In genomic region chr14:57745291-57745969, GRCm38 (mm10) we compare ENCODE assay signal across 8 mouse cellular contexts. TPM values are rescaled to one million over a fixed set of nuclear protein-coding genes. Genes with fewer than 3 reads are reported as not detected.
DNase-seq lines count a peak whose midpoint lies in the region; ATAC-seq lines count a peak whose summit lies in the region.

No protein-coding gene starts in this region.

- no peaks in the 10 kb centered on the region for H3K36me3 ChIP-seq in embryonic facial prominence, embryonic 15.5 days
- no peaks in the 10 kb centered on the region for H3K36me3 ChIP-seq in heart, embryonic 13.5 days
- no peaks in the 10 kb centered on the region for H3K36me3 ChIP-seq in kidney, embryonic 16.5 days (ENCODE audit: insufficient read depth, low read length)
- H3K36me3 ChIP-seq in lung, embryonic 16.5 days (ENCODE audit: control insufficient read depth, insufficient read depth, low read length), result no peaks in the 10 kb centered on the region

- peaks cover 31% of the 10 kb centered on the region for H3K4me1 ChIP-seq in embryonic facial prominence, embryonic 15.5 days
- peaks cover 49% of the 10 kb centered on the region for H3K4me1 ChIP-seq in heart, embryonic 13.5 days
- H3K4me1 ChIP-seq in kidney, embryonic 16.5 days (ENCODE audit: insufficient read depth, low read length), result peaks cover 36% of the 10 kb centered on the region
- H3K4me1 ChIP-seq in lung, embryonic 16.5 days (replicated peaks; ENCODE audit: control insufficient read depth, insufficient read depth, low read length), result peaks cover 7% of the 10 kb centered on the region

- ATAC-seq in embryonic facial prominence, embryonic 15.5 days (ENCODE audit: insufficient number of reproducible peaks, low FRiP score, low TSS enrichment, low read depth), result peak; percentile 71
- peak; percentile 64; the same call in 1 of the 2 replicates for ATAC-seq in heart, embryonic 13.5 days (ENCODE audit: extremely low read depth, insufficient number of reproducible peaks, low FRiP score, low TSS enrichment)
- ATAC-seq in kidney, embryonic 16.5 days (ENCODE audit: low FRiP score, low TSS enrichment), result peak; percentile 64
- peak; percentile 72 for ATAC-seq in lung, embryonic 16.5 days (ENCODE audit: low read depth)

- WGBS in embryonic facial prominence, embryonic 15.5 days, result under 1% methylated on average over 103 of the region's 103 CpGs
- under 1% methylated on average over 82 of the region's 103 CpGs for WGBS in heart, embryonic 13.5 days
- WGBS in kidney, embryonic 16.5 days, result under 1% methylated on average over 79 of the region's 103 CpGs
- under 1% methylated on average over 78 of the region's 103 CpGs for WGBS in lung, embryonic 16.5 days

- no peaks in the 10 kb centered on the region for H3K9me3 ChIP-seq in embryonic facial prominence, embryonic 15.5 days (replicated peaks)
- H3K9me3 ChIP-seq in heart, embryonic 13.5 days, result no peaks in the 10 kb centered on the region
- H3K9me3 ChIP-seq in kidney, embryonic 16.5 days (ENCODE audit: low read length), result no peaks in the 10 kb centered on the region
- no peaks in the 10 kb centered on the region for H3K9me3 ChIP-seq in lung, embryonic 16.5 days (ENCODE audit: control insufficient read depth, low read length)

- H3K4me3 ChIP-seq in embryonic facial prominence, embryonic 15.5 days (replicated peaks), result peak overlapping the region; percentile 94
- H3K4me3 ChIP-seq in heart, embryonic 13.5 days, result peak overlapping the region; percentile 97
- peak overlapping the region; percentile 95 for H3K4me3 ChIP-seq in kidney, embryonic 16.5 days (ENCODE audit: low read length)
- H3K4me3 ChIP-seq in lung, embryonic 16.5 days (ENCODE audit: low read length), result peak overlapping the region; percentile 84

- no peaks in the 10 kb centered on the region for H3K27me3 ChIP-seq in embryonic facial prominence, embryonic 15.5 days
- H3K27me3 ChIP-seq in heart, embryonic 13.5 days (replicated peaks), result no peaks in the 10 kb centered on the region
- no peaks in the 10 kb centered on the region for H3K27me3 ChIP-seq in kidney, embryonic 16.5 days (ENCODE audit: insufficient read depth, low read length)
- H3K27me3 ChIP-seq in lung, embryonic 16.5 days (ENCODE audit: control insufficient read depth, insufficient read depth, low read depth, low read length), result no peaks in the 10 kb centered on the region

- peak; percentile 51 for DNase-seq in CD4-positive, CD25-positive, alpha-beta regulatory T cell, adult 2 months (ENCODE audit: low read depth, low spot score)
- DNase-seq in adrenal gland, postnatal 36 days, result peak; percentile 67 to 77
- peak; percentile 12 for DNase-seq in ovary, adult 18-20 months (ENCODE audit: low spot score)
- peak; percentile 69 for DNase-seq in urinary bladder, adult 2 months (ENCODE audit: low spot score)

- H3K4me2 ChIP-seq in embryonic facial prominence, embryonic 15.5 days (replicated peaks), result peak overlapping the region; percentile 77
- peak overlapping the region; percentile 72 for H3K4me2 ChIP-seq in heart, embryonic 13.5 days
- peak overlapping the region; percentile 82 for H3K4me2 ChIP-seq in kidney, embryonic 16.5 days (replicated peaks; ENCODE audit: low read depth, low read length)
- H3K4me2 ChIP-seq in lung, embryonic 16.5 days (ENCODE audit: low read depth, low read length), result peak overlapping the region; percentile 78

- H3K27ac ChIP-seq in embryonic facial prominence, embryonic 15.5 days (replicated peaks), result peak overlapping the region; percentile 96
- peak overlapping the region; percentile 97 for H3K27ac ChIP-seq in heart, embryonic 13.5 days (replicated peaks)
- peak overlapping the region; percentile 95 for H3K27ac ChIP-seq in kidney, embryonic 16.5 days (ENCODE audit: low read length)
- H3K27ac ChIP-seq in lung, embryonic 16.5 days (ENCODE audit: low read length), result peak overlapping the region; percentile 95

- peak overlapping the region; percentile 92 for H3K9ac ChIP-seq in embryonic facial prominence, embryonic 15.5 days
- peak overlapping the region; percentile 99 for H3K9ac ChIP-seq in heart, embryonic 13.5 days
- H3K9ac ChIP-seq in kidney, embryonic 16.5 days (replicated peaks; ENCODE audit: low read length), result peak overlapping the region; percentile 98
- peak overlapping the region; percentile 94 for H3K9ac ChIP-seq in lung, embryonic 16.5 days (ENCODE audit: low read length)

RNA-seq across cellular contexts. Expression of gene Gm49361, which starts 0.5 kb away (rescaled TPM):
- 1 to 10 TPM; 1.9 to 2.2 TPM for total RNA-seq in adrenal gland, postnatal 36 days (2021)
- polyA plus RNA-seq in embryonic facial prominence, embryonic 15.5 days (2015; fragmentation: Nextera tagmentation; extraction: Ambion mirVana), result not detected in 2 replicates
- polyA plus RNA-seq in heart, embryonic 13.5 days (2015; fragmentation: Nextera tagmentation; extraction: Ambion mirVana), result not detected in 2 replicates
- not detected in 2 replicates for polyA plus RNA-seq in kidney, embryonic 16.5 days (2015; fragmentation: Nextera tagmentation; extraction: Ambion mirVana)
- not detected in 2 replicates for polyA plus RNA-seq in lung, embryonic 16.5 days (2015; fragmentation: Nextera tagmentation; extraction: Ambion mirVana)
- not detected in 2 replicates for polyA plus RNA-seq in urinary bladder, adult 2 months (2012; rRNA removed)

RNA-seq across cellular contexts. Expression of gene Lats2, which starts 12.8 kb away (rescaled TPM):
- 10 to 100 TPM; 51.6 to 59.1 TPM for total RNA-seq in adrenal gland, postnatal 36 days (2021)
- 23.3 TPM in 2 replicates for polyA plus RNA-seq in embryonic facial prominence, embryonic 15.5 days (2015; fragmentation: Nextera tagmentation; extraction: Ambion mirVana)
- 21.2 and 21.7 TPM in 2 replicates for polyA plus RNA-seq in heart, embryonic 13.5 days (2015; fragmentation: Nextera tagmentation; extraction: Ambion mirVana)
- polyA plus RNA-seq in kidney, embryonic 16.5 days (2015; fragmentation: Nextera tagmentation; extraction: Ambion mirVana), result 25.9 and 27.7 TPM in 2 replicates
- 25.2 and 25.9 TPM in 2 replicates for polyA plus RNA-seq in lung, embryonic 16.5 days (2015; fragmentation: Nextera tagmentation; extraction: Ambion mirVana)
- 35.2 and 35.9 TPM in 2 replicates for polyA plus RNA-seq in urinary bladder, adult 2 months (2012; rRNA removed)

RNA-seq across cellular contexts. Expression of gene Sap18, which starts 52.5 kb away (rescaled TPM):
- total RNA-seq in adrenal gland, postnatal 36 days (2021), result 10 to 100 TPM; 59.7 to 68.0 TPM
- polyA plus RNA-seq in embryonic facial prominence, embryonic 15.5 days (2015; fragmentation: Nextera tagmentation; extraction: Ambion mirVana), result 23.1 and 26.3 TPM in 2 replicates
- polyA plus RNA-seq in heart, embryonic 13.5 days (2015; fragmentation: Nextera tagmentation; extraction: Ambion mirVana), result 15.7 and 17.3 TPM in 2 replicates
- 23.0 and 25.4 TPM in 2 replicates for polyA plus RNA-seq in kidney, embryonic 16.5 days (2015; fragmentation: Nextera tagmentation; extraction: Ambion mirVana)
- polyA plus RNA-seq in lung, embryonic 16.5 days (2015; fragmentation: Nextera tagmentation; extraction: Ambion mirVana), result 17.7 and 25.1 TPM in 2 replicates
- 38.9 and 49.8 TPM in 2 replicates for polyA plus RNA-seq in urinary bladder, adult 2 months (2012; rRNA removed)

Comparison
In these comparisons a context has a peak if more than half of its experiments do, and no peak if none do; other contexts are left out.
1. Peak in every context shown above with its lines: DNase-seq, ATAC-seq, H3K4me3 ChIP-seq and H3K27ac ChIP-seq.
2. DNase-seq: peak in every context shown above with its lines; median percentile 72 in adrenal gland, postnatal 36 days; 69 in urinary bladder, adult 2 months; 51 in CD4-positive, CD25-positive, alpha-beta regulatory T cell, adult 2 months; 12 in ovary, adult 18-20 months.